Mouse (Mus musculus) liver, postnatal 0 days (tissue): ENCODE measurements around the gene Ybey. TPM values are rescaled to one million over a fixed set of nuclear protein-coding genes. Genes with fewer than 3 reads are reported as not detected.

Experiments used
- ATAC-seq: fragments of 200-750 bp; cut with Nextera tagmentation; 2 replicates; pipeline ENCODE4 v1.8.0; 2017; ENCODE audit warnings: mild to moderate bottlenecking, moderate library complexity
- DNase-seq: peaks from one replicate; pipeline ENCODE4 v3.0.0-alpha.2; 2016
- H3K27ac ChIP-seq: fragments of 300-500 bp; sonication (generic); 2 replicates; pipeline ENCODE4 v1.5.1; 2014; ENCODE audit warnings: antibody characterized with exemption, moderate library complexity, mild to moderate bottlenecking, low read depth
- H3K27me3 ChIP-seq: fragments of 300-500 bp; sonication (generic); 2 replicates; pipeline ENCODE4 v1.6.1; 2014; ENCODE audit warnings: low read length, control low read depth, mixed read lengths; ENCODE audit not compliant: insufficient read depth
- H3K36me3 ChIP-seq: fragments of 300-500 bp; sonication (generic); replicated peaks from 2 replicates; pipeline ENCODE4 v1.6.1; 2014; ENCODE audit warnings: mild to moderate bottlenecking, control low read depth, low read length, moderate library complexity, mixed read lengths; ENCODE audit not compliant: insufficient read depth
- H3K4me1 ChIP-seq: fragments of 300-500 bp; sonication (generic); 2 replicates; pipeline ENCODE4 v1.6.1; 2014; ENCODE audit warnings: antibody characterized with exemption, mild to moderate bottlenecking, control low read depth; ENCODE audit not compliant: insufficient read depth
- H3K4me2 ChIP-seq: fragments of 300-500 bp; sonication (generic); 2 replicates; pipeline ENCODE4 v1.6.1; 2014; ENCODE audit warnings: low read depth, mild to moderate bottlenecking, low read length, moderate library complexity, mixed read lengths
- H3K4me3 ChIP-seq: fragments of 300-500 bp; sonication (generic); 2 replicates; pipeline ENCODE4 v1.5.1; 2014; ENCODE audit warnings: low read depth, low read length
- H3K9ac ChIP-seq: fragments of 300-500 bp; sonication (generic); replicated peaks from 2 replicates; pipeline ENCODE4 v1.6.1; 2014; ENCODE audit warnings: mild to moderate bottlenecking, moderate library complexity
- H3K9me3 ChIP-seq: fragments of 300-500 bp; sonication (generic); 2 replicates; pipeline ENCODE4 v1.6.1; 2016; ENCODE audit warnings: mild to moderate bottlenecking, control low read depth, low read length, mixed read lengths
- CTCF ChIP-seq: sonication (generic); IDR thresholded peaks from 2 replicates; pipeline ENCODE4 v1.5.1; 2016; ENCODE audit warnings: antibody characterized with exemption, low read depth
- EP300 ChIP-seq: IDR thresholded peaks from 2 replicates; pipeline ENCODE4 v1.6.1; 2016; ENCODE audit warnings: antibody characterized with exemption, low read depth, mild to moderate bottlenecking
- WGBS: fragments of 180-500 bp; shearing (Covaris S2); extraction: QIAGEN DNeasy Blood & Tissue Kit; methylation state at CpG from one replicate; pipeline ENCODE4 v1.1.7; 2014; ENCODE audit not compliant: insufficient replicate concordance; 5-methylcytosine and 5-hydroxymethylcytosine counted together
- polyA plus RNA-seq: library from polyadenylated mRNA; unstranded; fragments of >200 nt; fragmentation: Nextera tagmentation; extraction: Ambion mirVana; gene quantifications from 2 replicates; pipeline ENCODE4 v1.2.1, GENCODE M21; 2015

Gene Ybey
- polyA plus RNA-seq, 1 experiment from 2014 or later, result 2.7 TPM

DNA sequence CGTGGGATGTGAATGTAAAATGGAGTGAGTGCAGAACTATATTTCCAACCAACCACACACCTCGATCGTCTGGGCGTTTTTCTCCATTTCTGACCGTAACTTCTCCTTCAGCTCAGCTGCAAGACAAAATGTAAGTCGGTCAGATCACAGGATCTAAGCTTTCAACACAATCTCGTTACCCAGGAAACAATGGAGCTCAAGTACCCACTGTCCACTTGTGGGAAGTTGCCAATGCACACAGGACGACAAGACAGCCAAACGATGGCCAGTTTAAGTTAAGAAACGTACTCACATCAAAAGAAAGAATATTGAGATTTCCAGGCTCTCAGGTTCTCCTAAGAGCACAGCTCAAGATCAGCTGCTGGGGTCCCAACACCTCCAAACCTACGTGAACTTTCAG, 35.0 kb downstream of the Ybey start:
- no peak for ATAC-seq
- WGBS, result 90% methylated on average over 11 of the region's 11 CpGs
- peaks cover 82% of the 10 kb centered on the region for H3K36me3 ChIP-seq

DNA sequence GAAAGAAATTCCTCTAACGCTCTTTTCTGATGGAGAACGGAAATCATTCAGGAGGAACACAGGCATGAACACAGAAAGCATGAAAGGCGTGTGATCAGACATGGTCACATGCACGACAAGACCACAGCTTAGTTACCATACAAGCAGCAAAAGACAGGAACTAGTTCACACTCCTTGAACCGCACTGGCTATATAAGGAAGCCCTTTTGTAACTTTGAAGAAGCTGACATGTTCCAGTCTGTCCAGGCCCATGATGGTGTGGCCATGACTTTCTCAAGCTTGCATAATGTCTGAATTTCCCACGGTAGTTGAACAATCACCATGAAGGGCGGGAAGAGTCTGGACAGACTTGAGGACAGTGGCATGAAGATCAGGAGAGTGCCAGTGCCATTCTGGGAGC, 43.2 kb downstream of the Ybey start:
- Histone ChIP-seq H3K36me3 (peaks cover 77% of the 10 kb centered on the region), H3K27me3 (no peaks in the 10 kb centered on the region), H3K4me3 (no peak overlapping the region), H3K4me1 (no peaks in the 10 kb centered on the region), H3K9ac (no peak overlapping the region), H3K9me3 (no peaks in the 10 kb centered on the region), H3K4me2 (no peak overlapping the region), H3K27ac (no peak overlapping the region)
- ATAC-seq, result 0 out of 2 replicates have a peak, but pooled peaks have one; percentile 25
- TF ChIP-seq CTCF (no peak), EP300 (no peak)
- no peak for DNase-seq
- WGBS, result 78% methylated on average over 7 of the region's 7 CpGs

More for the DNA sequence above, 35.0 kb downstream of the Ybey start:
- no peak for TF ChIP-seq EP300
- no peak for TF ChIP-seq CTCF
- Histone ChIP-seq H3K9me3 (no peaks in the 10 kb centered on the region), H3K4me2 (no peak overlapping the region), H3K27ac (no peak overlapping the region), H3K9ac (no peak overlapping the region), H3K4me1 (no peaks in the 10 kb centered on the region), H3K4me3 (no peak overlapping the region), H3K27me3 (no peaks in the 10 kb centered on the region)
- no peak for DNase-seq

DNA sequence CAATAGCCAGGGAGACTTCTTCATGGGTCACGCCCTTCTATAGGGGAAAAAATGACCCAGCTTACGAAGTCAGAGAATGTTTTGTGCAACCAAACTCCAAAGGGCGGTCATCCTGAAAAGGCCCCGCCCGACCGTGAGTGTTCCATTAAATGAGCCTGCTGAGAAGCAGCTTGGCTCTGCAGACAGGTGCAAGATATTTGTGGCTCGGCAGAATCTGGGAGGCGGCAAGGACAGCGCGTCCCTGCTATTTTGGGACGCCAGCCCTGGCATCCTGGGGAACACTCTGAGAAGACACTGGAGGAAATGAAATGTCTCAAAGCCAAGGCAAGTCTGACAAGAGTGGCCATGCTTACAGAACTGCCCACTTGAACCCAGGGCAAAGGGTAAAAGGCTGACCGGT, 52.1 kb downstream of the Ybey start:
- Histone ChIP-seq H3K4me2 (no peak overlapping the region), H3K9me3 (no peaks in the 10 kb centered on the region), H3K4me1 (no peaks in the 10 kb centered on the region), H3K27ac (no peak overlapping the region), H3K36me3 (peaks cover 80% of the 10 kb centered on the region), H3K4me3 (no peak overlapping the region), H3K27me3 (no peaks in the 10 kb centered on the region), H3K9ac (no peak overlapping the region)
- no peak for DNase-seq
- ATAC-seq, result no peak
- WGBS, result 90% methylated on average over 12 of the region's 12 CpGs
- no peak for TF ChIP-seq CTCF
- TF ChIP-seq EP300, result no peak

Other genes starting within 250 kb of the Ybey start
- 2.7 and 3.0 TPM in 2 replicates for gene Prmt2, start 231.2 kb downstream of the Ybey start, polyA plus RNA-seq
- gene S100b, start 215.3 kb downstream of the Ybey start, polyA plus RNA-seq, result 0.14 and 0.23 TPM in 2 replicates
- gene Dip2a, start 123.8 kb downstream of the Ybey start, polyA plus RNA-seq, result 0.67 and 0.97 TPM in 2 replicates
- 1.2 TPM in 1 of 2 replicates, not detected in the other for gene AC141477.1, start 28.7 kb downstream of the Ybey start, polyA plus RNA-seq
- gene Pcnt, start 26.3 kb downstream of the Ybey start, polyA plus RNA-seq, result 4.5 and 5.4 TPM in 2 replicates
- not detected in 2 replicates for gene 2610028H24Rik, start 20.0 kb downstream of the Ybey start, polyA plus RNA-seq
- 14.9 and 18.2 TPM in 2 replicates for gene Mcm3ap, start 187 bp downstream of the Ybey start, polyA plus RNA-seq
- gene Lss, start 62.5 kb upstream of the Ybey start, polyA plus RNA-seq, result 14.5 and 15.8 TPM in 2 replicates
- not detected in 2 replicates for gene Spatc1l, start 93.2 kb upstream of the Ybey start, polyA plus RNA-seq
- gene Ftcd, start 106.5 kb upstream of the Ybey start, polyA plus RNA-seq, result 171 TPM in 2 replicates
- 5.9 and 6.2 TPM in 2 replicates for gene Col6a2, start 154.5 kb upstream of the Ybey start, polyA plus RNA-seq